10 mouse cellular contexts compared by ENCODE assay signal in the genomic region with DNA sequence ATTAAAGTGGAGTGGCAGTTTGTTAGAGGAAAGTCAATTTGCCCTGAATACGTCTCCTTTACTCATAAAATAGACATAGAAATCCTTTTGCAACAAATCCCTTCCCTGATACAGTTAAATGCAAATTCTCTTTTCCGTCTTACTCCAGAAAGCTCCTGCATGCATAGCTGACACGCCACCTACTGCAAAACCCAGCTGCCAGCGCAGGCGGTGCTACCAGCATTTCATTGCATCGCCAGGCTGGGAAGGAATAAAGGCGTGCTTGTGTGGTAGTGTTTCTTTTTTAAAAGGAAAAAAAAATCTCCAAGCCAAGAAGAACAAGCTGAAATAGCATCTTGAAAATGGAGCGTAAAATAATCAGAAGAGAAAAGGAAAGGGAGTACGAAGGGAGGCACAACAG. TPM values are rescaled to one million over a fixed set of nuclear protein-coding genes. Genes with fewer than 3 reads are reported as not detected.
DNase-seq lines count a peak whose midpoint lies in the region; ATAC-seq and TF ChIP-seq lines count a peak whose summit lies in the region.
"Had no signal": no experiment of that assay in that cellular context is flagged by ENCODE, and none has a peak within 500 bp of the region (broad histone marks: within the 10 kb centered on the region; RNA-seq: fewer than 3 reads in every experiment).

No protein-coding gene starts in this region.

- no peaks in the 10 kb centered on the region for H3K36me3 ChIP-seq in neural tube, embryonic 12.5 days
- no peaks in the 10 kb centered on the region for H3K36me3 ChIP-seq in hindbrain, embryonic 16.5 days (ENCODE audit: control insufficient read depth, insufficient read depth, low read length)
- H3K36me3 ChIP-seq in stomach, postnatal 0 days (ENCODE audit: control insufficient read depth, insufficient read depth, low read length), result no peaks in the 10 kb centered on the region

- ATAC-seq in neural tube, embryonic 12.5 days (ENCODE audit: low FRiP score, low read depth), result no peak
- ATAC-seq in hindbrain, embryonic 16.5 days, result peak; percentile 76
- ATAC-seq in stomach, postnatal 0 days (ENCODE audit: low FRiP score, low TSS enrichment), result no peak
- ATAC-seq in CD4-positive, CD25-positive, alpha-beta regulatory T cell, adult 4 months, result no peak

- peaks cover 4% of the 10 kb centered on the region; the same call in 1 of the 2 replicates for H3K4me1 ChIP-seq in neural tube, embryonic 12.5 days
- peaks cover 3% of the 10 kb centered on the region; the same call in 1 of the 2 replicates for H3K4me1 ChIP-seq in hindbrain, embryonic 16.5 days (ENCODE audit: control insufficient read depth, insufficient read depth, low read depth, low read length)
- no peaks in the 10 kb centered on the region for H3K4me1 ChIP-seq in stomach, postnatal 0 days (replicated peaks; ENCODE audit: control insufficient read depth, insufficient read depth)

- no peak for TF ChIP-seq EP300 in stomach, postnatal 0 days (optimal IDR thresholded peaks at IDR 0.05)

- no peaks in the 10 kb centered on the region for H3K27me3 ChIP-seq in neural tube, embryonic 12.5 days (replicated peaks)
- H3K27me3 ChIP-seq in hindbrain, embryonic 16.5 days (replicated peaks; ENCODE audit: control insufficient read depth, insufficient read depth, low read length), result no peaks in the 10 kb centered on the region
- H3K27me3 ChIP-seq in stomach, postnatal 0 days (ENCODE audit: control insufficient read depth, insufficient read depth, low read length), result no peaks in the 10 kb centered on the region
- H3K27me3 ChIP-seq: megakaryocyte, embryonic 14.5 days had no signal

- H3K9me3 ChIP-seq in neural tube, embryonic 12.5 days, result no peaks in the 10 kb centered on the region
- H3K9me3 ChIP-seq in hindbrain, embryonic 16.5 days (ENCODE audit: control insufficient read depth, low read length), result no peaks in the 10 kb centered on the region
- no peaks in the 10 kb centered on the region for H3K9me3 ChIP-seq in stomach, postnatal 0 days (ENCODE audit: control insufficient read depth, low read length)
- H3K9me3 ChIP-seq: megakaryocyte, embryonic 14.5 days had no signal

- H3K27ac ChIP-seq in neural tube, embryonic 12.5 days, result no peak overlapping the region
- peak overlapping the region; percentile 66 for H3K27ac ChIP-seq in hindbrain, embryonic 16.5 days (ENCODE audit: low read depth, low read length)
- H3K27ac ChIP-seq in stomach, postnatal 0 days (replicated peaks), result no peak overlapping the region

- 70% methylated on average over 9 of the region's 9 CpGs for WGBS in neural tube, embryonic 12.5 days
- 39% methylated on average over 9 of the region's 9 CpGs for WGBS in hindbrain, embryonic 16.5 days
- WGBS in stomach, postnatal 0 days, result 78% methylated on average over 9 of the region's 9 CpGs

- no peak for DNase-seq in neural tube, embryonic 10.5 days (ENCODE audit: extremely low spot score, low spot score)
- DNase-seq in left cerebral cortex, postnatal 36 days (ENCODE audit: low spot score in 2 of 2), result peak; percentile 80 to 82
- no peak for DNase-seq in stomach, postnatal 0 days (ENCODE audit: low spot score)
- no peak for DNase-seq in spleen, postnatal 36 days (ENCODE audit: low spot score in 2 of 2)
- DNase-seq in adrenal gland, postnatal 10 days, result no peak
- DNase-seq: kidney, postnatal 25 days had no signal

- H3K9ac ChIP-seq in neural tube, embryonic 12.5 days, result no peak overlapping the region
- H3K9ac ChIP-seq in hindbrain, embryonic 16.5 days (ENCODE audit: low read depth, low read length), result peak overlapping the region; percentile 33
- no peak overlapping the region for H3K9ac ChIP-seq in stomach, postnatal 0 days (ENCODE audit: low read length)

- H3K4me3 ChIP-seq in neural tube, embryonic 12.5 days, result no peak overlapping the region
- peak overlapping the region; percentile 34 for H3K4me3 ChIP-seq in hindbrain, embryonic 16.5 days (ENCODE audit: low read length)
- H3K4me3 ChIP-seq in stomach, postnatal 0 days (ENCODE audit: low read depth, low read length), result no peak overlapping the region
- H3K4me3 ChIP-seq: megakaryocyte, embryonic 14.5 days had no signal

- intact Hi-C loops in left cerebral cortex, postnatal 36 days (cut with DNase I), result loop anchor here (2.0 to 10.0 kb wide), 4 partner anchors 49 to 453 kb away; a partner anchor contains a TSS

- H3K4me2 ChIP-seq in neural tube, embryonic 12.5 days (replicated peaks), result 0 out of 2 replicates have a peak overlapping the region, but pooled peaks have one; percentile 13
- H3K4me2 ChIP-seq in hindbrain, embryonic 16.5 days (ENCODE audit: low read length), result peak overlapping the region; percentile 54
- H3K4me2 ChIP-seq in stomach, postnatal 0 days (replicated peaks; ENCODE audit: low read depth), result no peak overlapping the region

- TF ChIP-seq CTCF in stomach, postnatal 0 days (IDR thresholded peaks at IDR 0.05; ENCODE audit: low read depth), result peak; percentile 28

RNA-seq across cellular contexts. Expression of a gene that starts 7.4 kb away (rescaled TPM):
- polyA plus RNA-seq in neural tube, embryonic 12.5 days (2016; fragmentation: Nextera tagmentation; extraction: Ambion mirVana), result 3.8 and 3.9 TPM in 2 replicates
- 6.2 and 6.7 TPM in 2 replicates for polyA plus RNA-seq in hindbrain, embryonic 16.5 days (2015; fragmentation: Nextera tagmentation; extraction: Ambion mirVana)
- 10 to 100 TPM; 12.5 to 15.5 TPM for total RNA-seq in left cerebral cortex, postnatal 36 days (2021)
- 9.8 and 10.4 TPM in 2 replicates for polyA plus RNA-seq in stomach, postnatal 0 days (2015; fragmentation: Nextera tagmentation; extraction: Ambion mirVana)
- polyA plus RNA-seq in CD4-positive, CD25-positive, alpha-beta regulatory T cell, adult 4 months (2017; shearing (Covaris generic)), result 1 to 10 TPM; 1.4 to 3.3 TPM
- not detected for total RNA-seq in adrenal gland, postnatal 10 days (2021)

RNA-seq across cellular contexts. Expression of a gene that starts 48.4 kb away (rescaled TPM):
- 45.9 and 53.2 TPM in 2 replicates for polyA plus RNA-seq in neural tube, embryonic 12.5 days (2016; fragmentation: Nextera tagmentation; extraction: Ambion mirVana)
- polyA plus RNA-seq in hindbrain, embryonic 16.5 days (2015; fragmentation: Nextera tagmentation; extraction: Ambion mirVana), result 33.2 and 34.1 TPM in 2 replicates
- 10 to 100 TPM; 15.8 to 16.1 TPM for total RNA-seq in left cerebral cortex, postnatal 36 days (2021)
- polyA plus RNA-seq in stomach, postnatal 0 days (2015; fragmentation: Nextera tagmentation; extraction: Ambion mirVana), result 34.9 and 36.8 TPM in 2 replicates
- 10 to 100 TPM; 40.8 to 42.2 TPM for polyA plus RNA-seq in CD4-positive, CD25-positive, alpha-beta regulatory T cell, adult 4 months (2017; shearing (Covaris generic))
- total RNA-seq in adrenal gland, postnatal 10 days (2021), result 10 to 100 TPM; 21.8 to 24.8 TPM

Comparison
In these comparisons a context has a peak if more than half of its experiments do, and no peak if none do; other contexts are left out.
1. DNase-seq: peak in left cerebral cortex, postnatal 36 days (2 of 2); none in neural tube, embryonic 10.5 days (single experiment), stomach, postnatal 0 days (single experiment), spleen, postnatal 36 days (0 of 2) and adrenal gland, postnatal 10 days (single experiment).